Mouse (Mus musculus): ENCODE data around the gene Dido1. TPM values are rescaled to one million over a fixed set of nuclear protein-coding genes. Genes with fewer than 3 reads are reported as not detected.

The Dido1 gene
- polyA plus RNA-seq, 1 experiment from 2014 or later, result 36.5 TPM

DNA sequence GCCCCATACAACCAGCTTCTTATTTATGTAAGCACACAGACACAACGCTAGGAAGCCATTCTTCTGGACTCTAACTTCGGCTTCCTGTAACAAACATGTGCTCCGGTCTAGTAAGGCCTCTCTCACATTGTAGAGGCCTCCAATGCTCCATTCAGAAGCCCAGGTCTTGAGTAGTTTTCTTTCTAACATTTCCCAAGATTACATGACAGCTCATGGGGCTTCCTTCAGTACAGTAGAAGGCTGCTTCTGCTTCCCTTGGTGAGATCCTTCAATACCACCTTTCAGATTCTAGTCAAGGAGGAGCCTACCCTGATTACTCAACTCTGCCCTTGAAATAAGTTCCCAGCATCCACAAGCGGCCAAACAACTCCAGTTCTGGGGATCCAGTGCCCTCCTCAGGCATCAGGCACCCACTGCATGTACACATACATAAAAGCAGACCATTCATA lies 7.1 kb downstream of the Dido1 start:
- 28% methylated on average over 4 of the region's 4 CpGs for WGBS

GRCm38 (mm10) chr2:180701767-180702621 lies 7.8 kb downstream of the Dido1 start:
- H3K9ac ChIP-seq, result peak overlapping the region; percentile 98
- peaks cover 34% of the 10 kb centered on the region for H3K4me1 ChIP-seq
- H3K36me3 ChIP-seq, result peaks cover 6% of the 10 kb centered on the region; the same call in 1 of the 2 replicates
- peak overlapping the region; percentile 96 for H3K27ac ChIP-seq
- peak overlapping the region; percentile 90 for H3K4me3 ChIP-seq
- peak; percentile 93 for ATAC-seq (ENCODE audit: insufficient number of reproducible peaks, insufficient read depth, low FRiP score, low TSS enrichment, low read depth)
- WGBS, result under 1% methylated on average over 66 of the region's 66 CpGs
- H3K4me2 ChIP-seq, result peak overlapping the region; percentile 83
- no peaks in the 10 kb centered on the region for H3K27me3 ChIP-seq
- H3K9me3 ChIP-seq, result no peaks in the 10 kb centered on the region

More for the DNA sequence above, 7.1 kb downstream of the Dido1 start:
- Histone ChIP-seq H3K4me3 (peak overlapping the region; percentile 90), H3K27ac (peak overlapping the region; percentile 96), H3K9me3 (no peaks in the 10 kb centered on the region), H3K4me2 (peak overlapping the region; percentile 83), H3K36me3 (peaks cover 6% of the 10 kb centered on the region; the same call in 1 of the 2 replicates), H3K4me1 (peaks cover 34% of the 10 kb centered on the region), H3K9ac (peak overlapping the region; percentile 98), H3K27me3 (no peaks in the 10 kb centered on the region)
- no peak for ATAC-seq (ENCODE audit: insufficient number of reproducible peaks, insufficient read depth, low FRiP score, low TSS enrichment, low read depth)

GRCm38 (mm10) chr2:180701053-180701766 lies 8.6 kb downstream of the Dido1 start:
- Histone ChIP-seq H3K4me2 (peak overlapping the region; percentile 83), H3K27me3 (no peaks in the 10 kb centered on the region), H3K4me1 (peaks cover 34% of the 10 kb centered on the region), H3K4me3 (peak overlapping the region; percentile 90), H3K27ac (peak overlapping the region; percentile 96), H3K9ac (peak overlapping the region; percentile 98), H3K9me3 (no peaks in the 10 kb centered on the region), H3K36me3 (0 out of 2 replicates have a peak, but pooled peaks cover 6% of the 10 kb centered on the region)
- WGBS, result 5% methylated on average over 26 of the region's 26 CpGs
- ATAC-seq (ENCODE audit: insufficient number of reproducible peaks, insufficient read depth, low FRiP score, low TSS enrichment, low read depth), result no peak

DNA sequence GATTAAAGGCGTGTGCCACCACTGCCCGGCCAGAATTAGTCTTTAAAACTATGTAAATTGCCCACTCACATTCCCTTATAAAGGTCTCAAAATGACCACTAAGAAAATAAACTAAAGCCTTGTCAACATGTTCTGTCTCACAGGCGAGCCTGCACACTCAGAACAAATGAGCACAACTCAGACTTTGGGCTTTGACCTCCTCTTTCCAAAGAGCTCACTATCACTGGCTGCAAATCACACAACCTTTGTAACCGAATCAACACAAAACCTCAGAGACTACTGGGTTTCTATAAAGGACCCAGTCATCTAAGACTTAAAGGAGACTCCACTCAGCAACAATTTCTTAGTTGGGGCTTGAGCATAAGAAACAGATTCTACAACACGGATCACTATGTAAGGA lies 9.3 kb downstream of the Dido1 start:
- H3K27ac ChIP-seq, result no peak overlapping the region
- 75% methylated on average over 5 of the region's 5 CpGs for WGBS
- peak overlapping the region; percentile 98 for H3K9ac ChIP-seq
- H3K4me1 ChIP-seq, result peaks cover 34% of the 10 kb centered on the region
- H3K36me3 ChIP-seq, result 0 out of 2 replicates have a peak, but pooled peaks cover 6% of the 10 kb centered on the region
- H3K27me3 ChIP-seq, result no peaks in the 10 kb centered on the region
- peak overlapping the region; percentile 90 for H3K4me3 ChIP-seq
- ATAC-seq (ENCODE audit: insufficient number of reproducible peaks, insufficient read depth, low FRiP score, low TSS enrichment, low read depth), result no peak
- peak overlapping the region; percentile 83 for H3K4me2 ChIP-seq
- H3K9me3 ChIP-seq, result no peaks in the 10 kb centered on the region

- Histone ChIP-seq H3K4me2 (no peak overlapping the region), H3K27ac (no peak overlapping the region), H3K9ac (no peak overlapping the region), H3K36me3 (peaks cover 9% of the 10 kb centered on the region), H3K9me3 (no peaks in the 10 kb centered on the region), H3K4me3 (no peak overlapping the region), H3K4me1 (peaks cover 23% of the 10 kb centered on the region), H3K27me3 (no peaks in the 10 kb centered on the region)
- 79% methylated on average over 2 of the region's 2 CpGs for WGBS
- no peak for ATAC-seq (ENCODE audit: insufficient number of reproducible peaks, insufficient read depth, low FRiP score, low TSS enrichment, low read depth)
These were observed 14.6 kb downstream of the Dido1 start for GRCm38 (mm10) chr2:180695176-180695575.

DNA sequence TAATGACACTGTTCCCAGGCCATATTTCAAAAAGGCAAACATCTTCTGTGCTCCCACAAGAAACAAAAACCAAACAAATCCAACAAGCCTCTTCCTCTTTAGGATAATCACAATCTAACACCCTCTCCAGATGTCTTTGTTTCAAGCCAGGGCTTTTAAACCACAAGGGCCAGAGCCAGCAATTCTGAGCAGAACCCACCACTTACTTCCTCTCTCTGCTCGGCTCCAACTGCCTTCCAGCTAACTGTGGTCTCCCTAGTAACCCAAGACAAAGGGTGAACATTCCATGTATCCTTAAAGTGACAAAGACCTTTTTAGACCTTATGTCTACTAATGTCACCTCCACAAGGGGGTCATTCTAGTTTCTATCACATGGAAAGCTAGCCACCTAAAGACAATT lies 17.2 kb downstream of the Dido1 start:
- 0 out of 2 replicates have a peak overlapping the region, but pooled peaks have one; percentile 3 for H3K4me2 ChIP-seq
- no peak overlapping the region for H3K27ac ChIP-seq
- no peaks in the 10 kb centered on the region for H3K9me3 ChIP-seq
- H3K36me3 ChIP-seq, result peaks cover 35% of the 10 kb centered on the region
- no peaks in the 10 kb centered on the region for H3K27me3 ChIP-seq
- no peak for ATAC-seq (ENCODE audit: insufficient number of reproducible peaks, insufficient read depth, low FRiP score, low TSS enrichment, low read depth)
- 3% methylated on average over 1 of the region's 1 CpGs for WGBS
- H3K4me3 ChIP-seq, result no peak overlapping the region
- no peak overlapping the region for H3K9ac ChIP-seq
- peaks cover 12% of the 10 kb centered on the region for H3K4me1 ChIP-seq

DNA sequence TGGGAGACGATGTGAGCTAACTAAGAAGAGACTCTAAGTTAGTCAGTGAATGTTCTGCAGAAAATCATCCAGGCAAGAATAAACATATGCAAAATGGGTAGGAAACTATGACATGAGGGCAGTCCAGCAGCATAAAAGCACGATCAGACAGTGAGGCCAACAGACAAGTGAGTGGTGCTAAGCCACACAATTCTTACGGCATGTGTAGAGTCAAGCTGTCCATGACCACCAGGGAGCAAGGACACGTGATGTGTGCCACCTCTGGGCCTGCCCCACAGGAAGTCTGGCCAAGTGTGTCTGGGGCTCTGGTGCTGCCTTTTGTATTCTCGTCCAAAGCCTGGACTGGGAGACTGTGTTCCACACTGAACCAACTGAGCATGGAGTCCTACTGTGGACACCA lies 20.0 kb downstream of the Dido1 start:
- H3K27ac ChIP-seq, result no peak overlapping the region
- H3K9ac ChIP-seq, result no peak overlapping the region
- no peak overlapping the region for H3K4me2 ChIP-seq
- ATAC-seq (ENCODE audit: insufficient number of reproducible peaks, insufficient read depth, low FRiP score, low TSS enrichment, low read depth), result no peak
- H3K4me1 ChIP-seq, result peaks cover 12% of the 10 kb centered on the region
- no peak overlapping the region for H3K4me3 ChIP-seq
- no peaks in the 10 kb centered on the region for H3K9me3 ChIP-seq
- no peaks in the 10 kb centered on the region for H3K27me3 ChIP-seq
- H3K36me3 ChIP-seq, result peaks cover 63% of the 10 kb centered on the region
- 89% methylated on average over 5 of the region's 5 CpGs for WGBS

- H3K27ac ChIP-seq, result no peak overlapping the region
- 94% methylated on average over 4 of the region's 4 CpGs for WGBS
- H3K4me1 ChIP-seq, result no peaks in the 10 kb centered on the region
- H3K9me3 ChIP-seq, result no peaks in the 10 kb centered on the region
- no peak overlapping the region for H3K4me2 ChIP-seq
- H3K4me3 ChIP-seq, result no peak overlapping the region
- H3K27me3 ChIP-seq, result no peaks in the 10 kb centered on the region
- no peak overlapping the region for H3K9ac ChIP-seq
- H3K36me3 ChIP-seq, result peaks cover 95% of the 10 kb centered on the region
- no peak for ATAC-seq (ENCODE audit: insufficient number of reproducible peaks, insufficient read depth, low FRiP score, low TSS enrichment, low read depth)
These were observed 25.8 kb downstream of the Dido1 start for GRCm38 (mm10) chr2:180684031-180684430.

GRCm38 (mm10) chr2:180683524-180683923 lies 26.3 kb downstream of the Dido1 start:
- H3K27me3 ChIP-seq, result no peaks in the 10 kb centered on the region
- H3K27ac ChIP-seq, result no peak overlapping the region
- no peak overlapping the region for H3K9ac ChIP-seq
- 83% methylated on average over 2 of the region's 2 CpGs for WGBS
- no peaks in the 10 kb centered on the region for H3K4me1 ChIP-seq
- H3K9me3 ChIP-seq, result no peaks in the 10 kb centered on the region
- ATAC-seq (ENCODE audit: insufficient number of reproducible peaks, insufficient read depth, low FRiP score, low TSS enrichment, low read depth), result no peak
- peaks cover 90% of the 10 kb centered on the region for H3K36me3 ChIP-seq
- H3K4me3 ChIP-seq, result no peak overlapping the region
- no peak overlapping the region for H3K4me2 ChIP-seq

DNA sequence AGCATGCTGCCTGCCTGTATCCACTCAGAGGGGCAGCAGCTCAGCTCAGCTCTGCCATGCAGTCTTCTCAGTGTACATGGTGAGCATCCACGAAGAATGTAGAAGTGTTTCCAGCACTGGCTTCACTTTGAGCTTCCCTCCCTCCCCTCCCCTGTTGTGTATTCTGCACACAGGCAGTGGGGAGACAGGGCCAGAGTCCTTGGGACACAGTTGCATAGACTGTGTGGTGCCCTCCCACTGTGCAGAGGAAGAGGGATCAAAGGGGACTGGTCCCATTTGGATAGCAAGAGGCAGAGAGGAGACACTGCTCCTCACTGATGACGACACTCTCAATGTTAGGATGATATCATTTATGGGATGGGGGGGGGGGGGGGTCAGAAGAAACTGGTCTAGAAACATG lies 28.6 kb downstream of the Dido1 start:
- Histone ChIP-seq H3K36me3 (peaks cover 67% of the 10 kb centered on the region), H3K27ac (no peak overlapping the region), H3K4me1 (no peaks in the 10 kb centered on the region), H3K27me3 (no peaks in the 10 kb centered on the region), H3K4me2 (no peak overlapping the region), H3K9me3 (no peaks in the 10 kb centered on the region), H3K9ac (no peak overlapping the region), H3K4me3 (no peak overlapping the region)
- WGBS, result 81% methylated on average over 2 of the region's 2 CpGs
- ATAC-seq (ENCODE audit: insufficient number of reproducible peaks, insufficient read depth, low FRiP score, low TSS enrichment, low read depth), result no peak

DNA sequence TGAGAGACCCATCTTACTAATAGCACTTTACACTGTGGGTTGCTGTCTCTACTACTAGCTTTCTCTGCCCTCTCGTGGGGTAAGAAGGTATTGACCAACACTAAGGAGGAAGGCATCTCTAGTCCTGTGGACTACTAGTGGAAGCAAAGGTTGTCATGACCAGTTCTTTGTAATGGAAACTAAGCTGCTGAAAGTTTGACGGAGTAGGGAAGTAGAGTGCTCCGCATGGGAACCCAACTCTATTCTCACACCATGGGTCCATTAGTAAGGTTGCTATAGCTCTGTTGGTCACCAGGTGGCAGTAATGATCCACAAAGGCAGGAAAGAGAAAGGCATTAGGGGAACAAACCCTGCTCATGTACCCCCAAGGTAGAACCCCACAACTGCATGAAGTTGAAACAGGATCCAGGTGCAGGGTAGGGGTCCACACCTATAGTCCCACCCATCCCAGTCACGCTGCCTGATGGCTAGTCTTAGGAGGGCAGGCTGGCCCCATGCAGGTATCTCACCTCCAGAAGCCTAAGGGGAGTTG lies 31.1 kb downstream of the Dido1 start:
- Histone ChIP-seq H3K36me3 (peaks cover 57% of the 10 kb centered on the region), H3K4me2 (no peak overlapping the region), H3K27me3 (no peaks in the 10 kb centered on the region), H3K4me3 (no peak overlapping the region), H3K27ac (no peak overlapping the region), H3K4me1 (no peaks in the 10 kb centered on the region), H3K9ac (no peak overlapping the region), H3K9me3 (no peaks in the 10 kb centered on the region)
- WGBS, result 25% methylated on average over 4 of the region's 4 CpGs
- peak; percentile 35; the same call in 1 of the 2 replicates for ATAC-seq (ENCODE audit: insufficient number of reproducible peaks, insufficient read depth, low FRiP score, low TSS enrichment, low read depth)

All from embryonic facial prominence, embryonic 13.5 days (tissue).